Mouse (Mus musculus) liver, embryonic 14.5 days (tissue): ENCODE measurements at regions not wholly inside any gene's neighbourhood (a gene's known extent, or its start where the extent isn't known, plus 50 kb on each side); places are given as distances from the start of the nearest gene placed in this dataset.

Experiments
- CTCF ChIP-seq: IDR thresholded peaks from 2 replicates; pipeline ENCODE4 v1.5.1; 2016; ENCODE audit warnings: antibody characterized with exemption, low read depth, control low read depth
- EP300 ChIP-seq: IDR thresholded peaks from 2 replicates; pipeline ENCODE4 v1.6.1; 2016; ENCODE audit warnings: antibody characterized with exemption, low read depth

- TF ChIP-seq CTCF (no peak), EP300 (no peak)
These were observed 401.3 kb upstream of the Kcnab2 start for GRCm38 (mm10) chr4:152878941-152879340.
